Mouse (Mus musculus) bone marrow, adult 2 months (tissue): ENCODE results near the gene Serpina1b.
"Not testable (repeated sequence)": the region's sequence is repeated elsewhere in the genome, so short reads cannot be mapped to it uniquely, and the experiment has no call there.

Source experiments
- CTCF ChIP-seq: fragments of 200-500 bp; IDR thresholded peaks from 2 replicates; pipeline ENCODE4 v1.5.1; 2011; ENCODE audit warnings: low read length, control low read depth; ENCODE audit not compliant: control insufficient read depth, insufficient read depth
- POLR2A ChIP-seq: fragments of 200-500 bp; IDR thresholded peaks from 2 replicates; pipeline ENCODE4 v1.6.1; 2011; ENCODE audit warnings: low read depth, mild to moderate bottlenecking, control low read depth, low read length, borderline replicate concordance; ENCODE audit not compliant: control insufficient read depth

GRCm38 (mm10) chr12:103735101-103735500 lies 95.1 kb downstream of the Serpina1b start:
- TF ChIP-seq CTCF, POLR2A: not testable (repeated sequence)
